Mouse (Mus musculus) lung, adult 18-20 months (tissue): ENCODE data around the gene Zfp62.

ENCODE experiments used
- DNase-seq, 2 experiments: peaks; one replicate each; pipeline ENCODE4 v3.0.0; 2022; ENCODE audit warnings: mixed read lengths in 2 of 2

Gene Zfp62

GRCm38 (mm10) chr11:49207495-49207894 lies 4.4 kb downstream of the Zfp62 start:
- DNase-seq: no peak

DNA sequence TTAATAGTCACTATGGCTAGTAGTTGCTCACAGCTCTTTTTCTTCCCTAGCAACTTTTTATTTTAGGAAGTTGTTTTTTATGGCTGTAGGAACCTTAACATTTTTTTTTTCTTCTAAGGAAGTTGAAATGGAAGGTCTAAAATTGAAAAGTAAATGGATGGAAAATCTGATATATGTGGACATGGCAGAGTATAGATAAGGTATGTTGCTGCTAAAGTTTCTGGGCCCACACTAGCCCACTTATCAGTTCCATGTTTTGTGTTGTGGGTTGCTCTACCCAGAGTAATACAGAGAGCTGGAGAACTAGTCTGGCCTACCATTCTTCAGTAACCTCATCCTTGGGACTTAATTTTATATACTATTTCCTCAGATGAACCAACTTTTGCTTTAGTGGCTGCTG lies 9.5 kb downstream of the Zfp62 start:
- no peak for DNase-seq

- DNase-seq: no peak
These were observed 10.4 kb downstream of the Zfp62 start for GRCm38 (mm10) chr11:49213505-49213904.

DNA sequence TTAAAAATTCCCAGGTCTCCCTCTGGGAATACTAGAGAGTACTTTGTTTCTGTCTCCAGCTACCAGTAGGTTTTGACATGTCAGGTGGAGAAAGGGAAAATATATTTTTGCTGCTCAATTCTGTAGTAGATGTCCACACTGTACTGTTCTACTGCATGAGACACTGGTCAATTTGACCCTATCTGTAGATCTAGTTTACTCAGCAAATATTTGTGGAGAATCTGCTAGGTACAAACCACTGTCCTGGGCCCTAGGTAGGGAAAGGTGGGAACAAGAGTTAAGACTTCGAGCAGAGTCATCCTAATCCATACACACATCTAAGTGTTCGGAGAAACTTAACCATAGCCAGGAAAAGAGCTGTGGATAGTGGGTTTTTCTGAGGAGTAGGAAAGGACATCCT lies 16.2 kb downstream of the Zfp62 start:
- no peak for DNase-seq

- DNase-seq: no peak
These were observed 21.4 kb downstream of the Zfp62 start for GRCm38 (mm10) chr11:49224455-49224854.

GRCm38 (mm10) chr11:49232781-49233180 lies 29.7 kb downstream of the Zfp62 start:
- no peak for DNase-seq

DNA sequence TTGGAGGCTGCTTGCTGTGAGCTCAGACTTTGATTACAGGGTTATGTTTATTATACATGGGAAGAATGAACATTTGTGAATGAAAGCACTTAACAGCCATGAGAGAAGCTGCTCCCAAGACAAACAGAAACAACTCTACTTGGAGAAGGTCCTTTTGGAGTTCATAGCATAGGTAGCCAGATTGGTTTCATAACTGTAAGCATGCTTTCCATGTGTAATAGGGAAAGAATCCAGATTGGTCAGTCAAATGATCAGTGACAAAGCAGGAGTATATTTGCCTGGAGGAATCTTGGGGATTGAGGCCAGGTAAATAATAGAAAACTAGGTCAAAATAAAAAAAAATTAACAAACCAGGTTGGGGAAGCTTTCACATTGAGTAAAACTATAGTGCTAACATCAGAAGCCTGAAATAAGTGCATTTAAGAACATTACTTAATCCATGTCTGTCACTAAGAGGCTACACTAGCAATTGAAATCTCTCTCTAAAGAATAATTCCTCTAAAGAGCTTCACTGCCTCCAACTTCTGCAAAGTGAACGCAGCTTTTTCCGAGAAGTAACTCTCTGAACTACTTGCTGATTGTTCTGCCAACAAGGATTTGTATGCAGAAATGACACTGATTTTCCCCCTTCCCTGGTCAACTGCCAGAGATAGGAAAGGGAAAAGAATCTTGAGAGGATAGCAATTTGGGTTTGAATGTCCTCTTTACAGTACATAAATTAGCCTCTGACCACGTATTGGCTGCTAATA lies 32.5 kb downstream of the Zfp62 start:
- DNase-seq: no peak

- no peak for DNase-seq
These were observed 33.8 kb downstream of the Zfp62 start for GRCm38 (mm10) chr11:49236891-49237290.

- no peak for DNase-seq
These were observed 34.4 kb downstream of the Zfp62 start for GRCm38 (mm10) chr11:49237532-49237931.

GRCm38 (mm10) chr11:49240310-49240709 lies 37.2 kb downstream of the Zfp62 start:
- no peak for DNase-seq

GRCm38 (mm10) chr11:49240874-49241273 lies 37.8 kb downstream of the Zfp62 start:
- DNase-seq: no peak

GRCm38 (mm10) chr11:49241471-49241870 lies 38.4 kb downstream of the Zfp62 start:
- no peak for DNase-seq

DNA sequence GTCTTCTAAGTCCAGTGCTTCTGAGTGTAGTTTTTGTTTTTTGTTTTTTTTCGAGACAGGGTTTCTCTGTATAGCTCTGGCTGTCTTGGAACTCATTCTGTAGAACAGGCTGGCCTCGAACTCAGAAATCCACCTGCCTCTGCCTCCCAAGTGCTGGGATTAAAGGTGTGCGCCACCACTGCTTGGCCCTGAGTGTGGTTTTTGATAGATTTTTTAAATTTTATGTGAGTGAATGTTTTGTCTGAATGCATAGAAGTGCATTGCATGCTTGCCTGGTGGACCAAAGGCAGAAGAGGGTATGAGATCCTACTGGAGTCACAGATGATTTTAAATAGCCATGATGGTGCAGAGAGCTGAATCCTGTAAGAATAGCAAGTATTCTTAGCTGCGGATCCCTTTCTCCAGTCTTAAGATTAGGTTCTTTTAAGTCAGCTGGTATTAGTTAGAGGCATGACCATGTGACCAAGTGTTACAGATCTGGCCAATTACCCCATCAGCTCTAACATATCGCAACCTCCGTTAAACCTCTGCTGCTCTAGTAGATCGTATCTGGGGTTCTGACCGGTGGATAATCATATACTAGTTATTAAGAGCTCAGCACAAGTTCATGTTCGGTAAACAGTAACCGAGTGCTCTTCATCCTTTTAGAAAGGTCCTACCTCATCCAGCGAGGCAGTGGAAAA lies 40.0 kb downstream of the Zfp62 start:
- DNase-seq: no peak

GRCm38 (mm10) chr11:49243727-49244594 lies 40.9 kb downstream of the Zfp62 start, which contains the start of gene Mgat1:
Gene Mgat1 (plus strand): TSS chr11:49244191.
- DNase-seq: peak; percentile 95 to 97

DNA sequence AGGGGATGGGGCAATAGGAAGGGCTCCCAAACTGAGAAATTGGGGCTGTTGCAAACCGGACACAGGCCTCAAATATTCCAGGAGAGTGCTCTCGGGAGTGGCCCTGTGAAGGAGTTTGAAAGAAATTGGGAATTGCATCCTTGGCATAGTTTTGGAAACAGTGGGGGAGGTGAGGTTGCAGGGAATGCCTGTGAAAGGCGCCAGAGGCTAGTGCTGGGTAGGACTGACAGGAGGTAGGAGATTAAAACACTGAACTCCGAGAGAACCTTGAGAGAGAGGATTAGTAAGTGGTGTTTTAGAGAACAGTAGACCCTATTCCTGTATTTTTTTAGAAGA lies 41.5 kb downstream of the Zfp62 start:
- no peak for DNase-seq

DNA sequence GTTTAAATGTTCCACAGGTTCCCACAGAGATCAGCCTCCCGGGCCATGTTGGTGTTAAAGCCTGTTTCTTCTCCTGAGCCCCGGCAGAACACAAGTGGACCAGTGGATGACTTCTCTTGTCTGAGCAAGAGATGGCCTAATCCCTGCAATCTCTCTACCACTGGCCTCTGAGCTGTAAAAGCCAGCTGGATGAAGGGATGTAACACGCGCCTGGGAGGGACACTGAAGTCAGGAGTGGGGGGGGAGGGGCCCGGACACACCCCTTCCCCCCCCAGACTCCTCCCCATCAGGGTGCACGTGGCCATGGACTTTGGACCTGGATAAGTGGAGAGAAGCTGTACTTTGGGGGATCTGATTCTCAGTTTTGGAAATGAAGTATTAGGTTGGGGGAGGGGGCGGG lies 42.1 kb downstream of the Zfp62 start:
- peak in 1 of 2 experiments; percentile 58 for DNase-seq

DNA sequence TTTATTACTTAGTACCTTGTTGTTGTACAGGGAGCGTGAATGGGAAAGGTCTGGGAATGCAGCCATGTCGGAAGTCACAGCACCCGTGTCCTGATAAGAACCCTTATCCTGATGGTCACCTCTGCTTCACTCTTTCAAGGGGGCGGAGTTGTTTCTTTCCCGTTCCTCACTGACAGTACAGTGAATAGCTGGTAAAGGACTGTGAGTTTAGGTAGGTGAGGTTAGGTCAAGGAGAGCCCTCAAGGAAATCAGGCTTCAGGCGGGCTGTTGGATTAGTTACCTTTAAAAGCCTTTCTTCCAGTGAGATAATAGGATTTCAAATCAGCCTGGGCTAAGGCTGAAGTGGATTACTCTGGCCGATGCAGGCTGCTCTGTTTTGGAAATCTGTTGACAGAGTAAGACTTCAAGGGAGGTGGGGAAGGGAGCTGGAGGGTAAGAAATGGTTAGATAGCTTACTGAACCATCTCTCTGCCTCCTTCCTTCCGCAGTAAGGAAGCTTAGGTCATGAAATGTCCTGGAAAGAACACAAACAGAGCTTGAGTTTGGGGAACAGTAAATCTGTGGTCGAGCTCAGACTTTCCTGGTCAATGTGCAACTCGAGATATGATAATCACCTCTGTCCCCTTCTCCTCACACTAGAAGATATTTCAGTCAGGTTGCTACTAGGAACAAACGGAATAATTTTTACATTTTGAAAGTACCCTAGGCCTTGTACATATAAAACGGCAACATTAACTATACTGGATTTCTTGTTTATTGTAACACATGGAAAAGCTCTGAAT lies 42.7 kb downstream of the Zfp62 start:
- peak in 1 of 2 experiments; percentile 56 for DNase-seq

DNA sequence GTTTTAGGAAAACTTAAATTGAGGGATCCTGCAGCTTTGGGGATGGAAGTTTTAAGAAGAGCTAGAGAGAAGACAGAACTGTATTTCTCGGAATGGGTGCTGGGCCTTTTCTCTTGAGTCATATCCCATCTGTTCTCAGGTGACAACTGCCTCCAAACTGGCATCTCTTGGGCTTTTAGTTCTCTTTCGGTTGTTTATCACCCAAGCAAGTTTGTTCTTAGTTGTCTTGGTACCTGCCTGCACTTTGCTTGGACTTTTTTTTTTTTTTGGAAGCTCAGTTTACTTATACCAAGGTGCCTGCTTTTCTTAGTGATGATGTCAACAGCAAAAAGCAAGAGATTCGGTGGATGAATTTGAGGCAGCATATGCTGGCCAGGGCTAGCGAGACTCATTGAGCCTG lies 43.4 kb downstream of the Zfp62 start:
- DNase-seq: no peak

DNA sequence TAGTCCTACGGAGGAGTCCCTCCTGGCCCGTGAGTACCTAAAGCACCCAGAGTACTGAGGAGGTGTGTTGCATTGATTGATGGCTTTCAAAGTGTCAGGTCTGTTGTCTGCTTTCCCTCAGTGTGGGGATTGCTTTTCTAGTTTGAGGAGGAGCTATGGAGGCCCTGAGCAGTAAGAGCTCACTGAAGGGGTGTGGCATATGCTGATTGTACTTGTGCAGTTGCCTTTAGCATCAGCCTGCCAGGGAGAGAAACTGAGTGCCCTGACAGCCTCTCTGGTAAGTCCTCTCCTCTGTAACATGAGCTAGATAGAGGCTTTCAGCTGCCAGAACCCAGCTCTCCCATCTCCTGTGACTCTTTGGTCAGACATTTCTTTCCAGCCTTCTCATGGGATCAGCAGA lies 44.2 kb downstream of the Zfp62 start:
- no peak for DNase-seq

- peak; percentile 82 to 88 for DNase-seq
These were observed 45.3 kb downstream of the Zfp62 start for GRCm38 (mm10) chr11:49248226-49248973.

DNA sequence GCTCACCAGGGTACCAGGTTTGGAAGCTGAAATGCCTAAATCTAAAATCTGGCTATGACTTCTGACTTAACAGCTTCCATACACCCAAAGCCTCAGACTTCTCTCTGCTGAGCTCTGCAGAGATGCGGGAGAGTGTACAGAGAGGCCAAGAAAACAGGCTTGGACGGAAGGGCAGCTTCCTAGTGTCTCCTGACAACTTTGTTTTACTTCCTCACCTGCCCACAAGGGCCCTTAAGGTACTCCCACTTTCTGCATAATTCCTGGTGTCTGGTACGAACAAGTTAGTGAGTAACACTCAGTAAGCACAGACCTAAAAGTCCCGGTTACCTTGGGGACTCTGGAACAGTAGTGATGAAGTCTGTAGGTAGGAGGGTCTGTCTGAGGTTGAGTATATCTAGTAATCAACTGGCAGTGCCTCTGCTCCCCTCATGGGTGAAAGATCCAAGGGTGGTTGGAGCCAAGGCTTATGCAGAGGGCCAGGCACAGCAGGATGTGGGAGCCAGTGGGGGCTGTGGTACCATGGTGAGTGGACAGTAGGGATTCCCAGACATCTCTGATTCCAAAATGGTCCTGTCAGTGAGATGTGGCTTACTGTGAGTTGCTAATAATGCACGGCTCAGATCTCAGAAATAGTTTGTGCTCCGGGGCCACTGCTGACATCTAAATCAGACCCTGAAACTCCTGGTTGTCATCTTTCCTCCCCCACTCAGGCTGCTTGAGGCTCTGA lies 46.0 kb downstream of the Zfp62 start:
- no peak for DNase-seq
